Mouse (Mus musculus): Measurements from ENCODE around the gene Cfp.

Cfp gene

GRCm38 (mm10) chrX:20931364-20931763 lies at the start of gene Cfp:
Cfp (minus strand) TSS chrX:20931555.
- no peak for DNase-seq

DNA sequence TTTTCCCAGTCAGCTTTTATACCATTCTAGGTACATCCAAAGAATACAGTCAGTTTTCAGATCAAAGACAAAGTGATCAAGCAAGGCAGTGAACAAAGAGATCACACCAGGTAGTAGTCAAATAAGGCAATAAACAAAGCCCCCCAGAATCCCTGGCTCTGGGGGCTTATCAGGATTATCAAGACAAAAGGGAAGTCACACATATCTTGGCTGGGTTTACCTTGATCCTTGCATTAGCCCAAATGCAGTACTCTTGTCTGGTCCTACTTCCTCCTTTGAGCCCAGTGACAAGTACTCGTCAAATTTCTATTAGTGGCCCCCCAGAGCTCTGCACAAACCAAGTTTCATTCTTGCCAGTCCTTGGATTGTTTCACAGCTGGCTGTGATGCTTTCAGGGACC lies 49.5 kb upstream of the Cfp start:
- DNase-seq, result no peak

- DNase-seq, result peak; percentile 90 to 92
Measured at GRCm38 (mm10) chrX:20961477-20962378, 30.4 kb upstream of the Cfp start, which contains the start of gene Uxt. Uxt (minus strand) TSS chrX:20962017.

- peak; percentile 85 to 89 for DNase-seq
Measured at GRCm38 (mm10) chrX:20950191-20950880, 19.0 kb upstream of the Cfp start, which contains the start of gene Elk1. Elk1 (minus strand) TSS chrX:20950608.

DNA sequence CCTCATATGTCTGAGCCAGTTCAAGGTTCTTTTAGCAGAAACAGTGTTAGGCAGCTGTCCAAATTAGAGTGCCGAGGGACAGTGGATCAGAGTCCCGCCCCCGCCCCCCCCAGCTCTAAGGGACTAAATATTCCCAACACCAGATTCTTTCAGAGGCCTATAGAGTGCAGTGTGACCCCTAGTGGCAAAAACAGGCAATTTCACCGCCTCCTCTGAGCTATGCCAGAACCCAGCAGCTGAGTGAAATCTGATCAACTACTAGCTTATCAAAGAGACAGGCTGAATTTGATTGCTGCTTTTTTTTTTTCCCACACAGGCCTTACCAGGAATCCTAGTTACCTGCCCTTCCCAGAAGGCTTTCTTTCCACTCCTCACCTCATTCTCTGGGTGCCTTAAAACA lies 14.7 kb upstream of the Cfp start:
- DNase-seq, result peak; percentile 45 to 71

DNA sequence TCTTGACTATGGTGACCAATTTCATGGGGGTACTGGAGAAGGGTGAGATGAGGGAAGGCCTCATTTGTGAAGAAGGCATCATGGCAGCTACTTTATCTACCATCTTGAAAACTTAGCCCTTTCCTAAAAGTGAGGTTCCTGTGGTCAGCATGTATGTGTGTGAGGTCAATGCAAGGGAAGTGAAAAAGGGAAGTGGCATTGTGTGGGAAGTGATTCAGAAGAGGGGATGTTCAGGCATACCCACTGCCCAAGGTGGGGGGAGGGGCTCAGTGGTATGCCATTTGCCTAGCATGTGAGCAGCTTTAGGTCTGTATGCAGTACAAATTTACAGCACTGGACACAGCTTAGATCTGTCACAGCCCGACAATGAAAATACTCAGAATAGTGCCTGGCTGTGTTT lies 608 bp upstream of the Cfp start:
- peak in 1 of 2 experiments; percentile 19 for DNase-seq

- DNase-seq, result no peak
Measured at GRCm38 (mm10) chrX:20929859-20930258, 1.5 kb downstream of the Cfp start.

- no peak for DNase-seq
Measured at GRCm38 (mm10) chrX:20924976-20925375, 6.4 kb downstream of the Cfp start.

GRCm38 (mm10) chrX:20923506-20923905 lies 7.8 kb downstream of the Cfp start:
- DNase-seq, result no peak

- no peak for DNase-seq
Measured at GRCm38 (mm10) chrX:20921366-20921765, 10.0 kb downstream of the Cfp start.

DNA sequence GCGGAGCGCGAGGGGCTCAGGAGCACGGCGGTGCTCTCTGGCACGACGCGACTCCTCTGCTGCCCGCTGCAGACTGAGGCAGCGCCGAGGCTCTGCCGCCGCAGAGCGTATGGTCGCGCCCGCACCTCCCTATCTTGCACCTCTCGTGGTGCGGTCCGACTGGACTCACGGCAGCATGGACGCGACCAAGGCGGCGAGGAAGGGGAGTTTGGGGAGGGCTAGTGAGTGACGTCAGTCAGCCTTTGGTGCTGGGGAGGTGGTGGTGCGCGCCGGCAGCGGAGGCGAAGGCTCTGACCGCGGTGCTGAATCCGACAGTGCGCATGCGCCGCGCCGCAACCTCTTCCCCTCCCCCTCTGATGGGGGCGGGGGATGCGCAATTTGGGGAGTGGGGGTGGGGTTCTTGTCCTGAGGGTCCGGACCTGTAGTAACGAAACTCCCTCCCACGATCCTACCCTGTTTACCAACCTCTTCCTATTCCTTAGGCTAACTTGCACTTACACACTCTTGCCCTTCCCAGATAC lies 10.5 kb downstream of the Cfp start, which contains the start of gene Syn1:
Gene Syn1, minus strand, starts transcription at position 161 of the 521 bp plus-strand sequence.
- DNase-seq, result peak; percentile 74 to 80

DNA sequence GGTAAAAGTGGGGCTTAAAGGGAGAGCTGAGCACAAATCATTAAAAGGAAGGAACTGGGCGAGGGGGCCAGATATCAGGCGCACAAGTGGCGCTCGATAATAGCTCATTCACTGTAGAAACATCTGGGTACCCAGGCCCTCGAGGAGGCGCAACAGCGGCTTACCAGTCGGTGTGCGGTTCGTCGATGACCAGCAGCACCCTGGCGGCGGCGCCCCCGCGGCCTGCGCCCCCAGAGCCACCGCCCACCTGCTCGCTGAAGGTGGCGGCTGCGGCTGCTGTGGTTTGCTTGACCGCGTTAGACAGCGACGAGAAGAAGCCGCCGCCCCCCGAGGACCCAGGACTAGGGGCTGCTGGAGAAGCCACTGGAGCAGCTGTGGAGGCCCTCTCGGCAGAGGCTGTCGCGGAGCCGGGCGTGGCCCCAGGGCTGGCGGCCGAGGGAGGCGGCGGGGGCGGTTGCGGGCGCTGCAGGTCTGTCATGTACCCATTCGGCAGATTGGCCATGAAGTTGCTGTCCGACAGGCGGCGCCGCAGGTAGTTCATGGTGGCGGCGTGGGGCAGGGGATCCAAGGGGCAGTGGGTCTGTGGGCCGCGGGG lies 11.0 kb downstream of the Cfp start:
- DNase-seq, result no peak

DNA sequence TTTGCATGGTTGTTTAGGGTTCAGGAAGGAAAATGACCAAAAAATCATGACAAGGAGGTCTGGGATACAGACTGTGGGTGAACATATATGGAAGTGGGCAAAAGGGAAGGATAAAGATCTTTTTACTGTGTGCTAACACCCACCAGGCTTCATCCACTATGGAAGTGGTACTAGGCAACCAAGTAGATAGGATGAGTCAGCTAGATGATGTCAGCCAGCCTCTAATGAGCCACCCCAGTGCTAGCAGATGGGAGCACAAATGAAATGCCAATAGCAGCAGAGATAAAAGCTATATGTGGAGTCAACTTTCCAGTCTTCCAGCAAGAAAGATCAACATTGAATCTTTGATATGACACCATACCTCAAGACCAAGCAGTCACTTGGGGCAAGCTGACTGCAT lies 16.3 kb downstream of the Cfp start:
- no peak for DNase-seq

- DNase-seq, result no peak
Measured at GRCm38 (mm10) chrX:20913726-20914125, 17.6 kb downstream of the Cfp start.

GRCm38 (mm10) chrX:20910074-20910473 lies 21.3 kb downstream of the Cfp start:
- no peak for DNase-seq

All from kidney, postnatal 36 days (tissue).